Mouse (Mus musculus) heart, adult 2 months (tissue): Measurements from ENCODE around the gene Sun1. TPM values are rescaled to one million over a fixed set of nuclear protein-coding genes. Genes with fewer than 3 reads are reported as not detected.

Experiments used
- DNase-seq, 2 experiments: peaks; one replicate each; pipeline ENCODE4 v3.0.0; 2021
- H3K27ac ChIP-seq: fragments of 200-600 bp; 2 replicates; pipeline ENCODE4 v1.8.1; 2022
- H3K27me3 ChIP-seq: fragments of 200-500 bp; 2 replicates; pipeline ENCODE4 v1.6.1; 2012; ENCODE audit warnings: mild to moderate bottlenecking, low read length, inconsistent platforms, mixed read lengths; ENCODE audit not compliant: control insufficient read depth, insufficient read depth
- H3K36me3 ChIP-seq: fragments of 200-500 bp; 2 replicates; pipeline ENCODE4 v1.6.1; 2012; ENCODE audit warnings: low read length, inconsistent platforms; ENCODE audit not compliant: control insufficient read depth, insufficient read depth
- H3K4me1 ChIP-seq: fragments of 200-500 bp; 2 replicates; pipeline ENCODE4 v1.6.1; 2011; ENCODE audit warnings: low read length; ENCODE audit not compliant: control insufficient read depth, insufficient read depth
- H3K4me3 ChIP-seq: fragments of 200-600 bp; 2 replicates; pipeline ENCODE4 v1.8.1; 2022
- H3K79me2 ChIP-seq: fragments of 200-500 bp; replicated peaks from 2 replicates; pipeline ENCODE4 v1.6.1; 2012; ENCODE audit warnings: mild to moderate bottlenecking, inconsistent platforms, low read length, moderate library complexity, mixed read lengths; ENCODE audit not compliant: control insufficient read depth, insufficient read depth
- H3K9ac ChIP-seq: fragments of 200-500 bp; 2 replicates; pipeline ENCODE4 v1.6.1; 2012; ENCODE audit warnings: low read depth, mild to moderate bottlenecking, control low read depth, inconsistent platforms, low read length, mixed read lengths
- CTCF ChIP-seq: fragments of 200-600 bp; IDR thresholded peaks from 2 replicates; pipeline ENCODE4 v1.8.1; 2022; ENCODE audit warnings: antibody characterized with exemption, mild to moderate bottlenecking, moderate library complexity
- EP300 ChIP-seq: fragments of 200-500 bp; IDR thresholded peaks from 2 replicates; pipeline ENCODE4 v1.6.1; 2011; ENCODE audit warnings: low read depth, low read length, control low read depth; ENCODE audit not compliant: insufficient read depth
- POLR2A ChIP-seq: fragments of 200-500 bp; IDR thresholded peaks from 2 replicates; pipeline ENCODE4 v1.6.1; 2011; ENCODE audit warnings: mild to moderate bottlenecking, low read depth, low read length, control low read depth; ENCODE audit not compliant: insufficient read depth
- WGBS: fragments of 180-500 bp; shearing (Covaris S2); methylation state at CpG from one replicate; pipeline ENCODE4 v1.1.7; 2018; 5-methylcytosine and 5-hydroxymethylcytosine counted together
- intact Hi-C: fragments of 180-260 bp; cut with DNase I; formaldehyde crosslinking; loops from one replicate; pipeline ENCODE4 v1.15.1; 2025
- polyA plus RNA-seq: library from polyadenylated mRNA; depleted of rRNA; stranded (reverse); fragments of >200 nt; gene quantifications from 2 replicates; pipeline ENCODE4 v1.2.3, GENCODE M21; 2012; rRNA removed
- total RNA-seq, 2 experiments: library from RNA; stranded (reverse); gene quantifications; 2 replicates each; pipeline ENCODE4 v1.2.3; 2021

Sun1 gene
- total and polyA plus RNA-seq, 3 experiments = 34.1 to 50.3 (median 45.9) TPM

GRCm38 (mm10) chr5:139291811-139292560 is 91.5 kb downstream of the Sun1 start:
- no peak overlapping the region for H3K27ac ChIP-seq
- H3K27me3 ChIP-seq = no peaks in the 10 kb centered on the region
- H3K9ac ChIP-seq = no peak overlapping the region
- H3K4me3 ChIP-seq = no peak overlapping the region
- intact Hi-C loops = no loop called here
- 76% methylated on average over 6 of the region's 6 CpGs for WGBS
- DNase-seq = no peak
- H3K36me3 ChIP-seq = no peaks in the 10 kb centered on the region
- TF ChIP-seq CTCF (no peak), POLR2A (no peak), EP300 (no peak)
- no peaks in the 10 kb centered on the region; the same call in 1 of the 2 replicates for H3K4me1 ChIP-seq
- H3K79me2 ChIP-seq = no peaks in the 10 kb centered on the region

GRCm38 (mm10) chr5:139294089-139294488 is 93.7 kb downstream of the Sun1 start:
- no peak overlapping the region for H3K9ac ChIP-seq
- H3K27ac ChIP-seq = no peak overlapping the region
- no peak for TF ChIP-seq CTCF
- no peak for TF ChIP-seq EP300
- TF ChIP-seq POLR2A = no peak
- H3K79me2 ChIP-seq = no peaks in the 10 kb centered on the region
- no peaks in the 10 kb centered on the region for H3K36me3 ChIP-seq
- no peak overlapping the region for H3K4me3 ChIP-seq
- H3K27me3 ChIP-seq = no peaks in the 10 kb centered on the region
- no peaks in the 10 kb centered on the region for H3K4me1 ChIP-seq
- no peak for DNase-seq
- WGBS = 81% methylated on average over 2 of the region's 2 CpGs
- intact Hi-C loops = no loop called here

GRCm38 (mm10) chr5:139297092-139297491 is 96.7 kb downstream of the Sun1 start:
- H3K79me2 ChIP-seq = no peaks in the 10 kb centered on the region
- H3K4me1 ChIP-seq = no peaks in the 10 kb centered on the region
- no peak for DNase-seq
- no peak for TF ChIP-seq EP300
- H3K4me3 ChIP-seq = no peak overlapping the region
- no peaks in the 10 kb centered on the region; the same call in 1 of the 2 replicates for H3K27me3 ChIP-seq
- H3K9ac ChIP-seq = no peak overlapping the region
- no peaks in the 10 kb centered on the region for H3K36me3 ChIP-seq
- intact Hi-C loops = no loop called here
- WGBS = 90% methylated on average over 10 of the region's 10 CpGs
- no peak overlapping the region for H3K27ac ChIP-seq

- Histone ChIP-seq H3K27me3 (no peaks in the 10 kb centered on the region; the same call in 1 of the 2 replicates), H3K4me1 (no peaks in the 10 kb centered on the region), H3K36me3 (no peaks in the 10 kb centered on the region), H3K27ac (no peak overlapping the region), H3K4me3 (no peak overlapping the region), H3K79me2 (no peaks in the 10 kb centered on the region), H3K9ac (no peak overlapping the region)
- DNase-seq = no peak
- TF ChIP-seq EP300 (no peak), CTCF (no peak), POLR2A (no peak)
- WGBS = 78% methylated on average over 5 of the region's 5 CpGs
- intact Hi-C loops = no loop called here
These were observed 97.3 kb downstream of the Sun1 start for GRCm38 (mm10) chr5:139297745-139298144.

Other genes with a start within 250 kb of the Sun1 start
- gene Pdgfa, start 203.3 kb upstream of the Sun1 start, total RNA-seq = 10 to 100 TPM; 19.6 to 20.7 TPM
- 13.2 and 14.2 TPM in 2 replicates for gene Pdgfa, start 203.3 kb upstream of the Sun1 start, polyA plus RNA-seq
- gene Prkar1b, start 50.6 kb upstream of the Sun1 start, total RNA-seq = 1 to 10 TPM; 1.4 to 1.5 TPM
- 2.0 and 2.8 TPM in 2 replicates for gene Prkar1b, start 50.6 kb upstream of the Sun1 start, polyA plus RNA-seq
- 10 to 100 TPM; 16.1 to 16.7 TPM for gene Dnaaf5, start 50.4 kb upstream of the Sun1 start, total RNA-seq
- gene Dnaaf5, start 50.4 kb upstream of the Sun1 start, polyA plus RNA-seq = 12.1 and 12.2 TPM in 2 replicates
- 10 to 100 TPM; 38.2 to 45.4 TPM for gene Get4, start 51.7 kb downstream of the Sun1 start, total RNA-seq
- 57.3 and 59.6 TPM in 2 replicates for gene Get4, start 51.7 kb downstream of the Sun1 start, polyA plus RNA-seq
- 1 to 10 TPM; 1.5 to 1.7 TPM for gene Adap1, start 125.0 kb downstream of the Sun1 start, total RNA-seq
- gene Adap1, start 125.0 kb downstream of the Sun1 start, polyA plus RNA-seq = 2.7 and 2.8 TPM in 2 replicates
- 10 to 100 TPM; 82.8 to 94.8 TPM for gene Cox19, start 150.8 kb downstream of the Sun1 start, total RNA-seq
- 110 and 112 TPM in 2 replicates for gene Cox19, start 150.8 kb downstream of the Sun1 start, polyA plus RNA-seq
- gene Cyp2w1, start 152.0 kb downstream of the Sun1 start, total RNA-seq = not detected
- not detected in 2 replicates for gene Cyp2w1, start 152.0 kb downstream of the Sun1 start, polyA plus RNA-seq
- gene Gpr146, start 177.1 kb downstream of the Sun1 start, total RNA-seq = 10 to 100 TPM; 42.9 to 56.6 TPM
- gene Gpr146, start 177.1 kb downstream of the Sun1 start, polyA plus RNA-seq = 62.4 and 77.0 TPM in 2 replicates
- gene C130050O18Rik, start 204.6 kb downstream of the Sun1 start, total RNA-seq = 1 to 10 TPM in 1 of 2 experiments, under 1 TPM in 1; 0.68 to 1.1 TPM
- 0.98 and 1.1 TPM in 2 replicates for gene C130050O18Rik, start 204.6 kb downstream of the Sun1 start, polyA plus RNA-seq
- 1 to 10 TPM; 1.4 to 1.5 TPM for gene Gper1, start 222.5 kb downstream of the Sun1 start, total RNA-seq
- 2.0 and 4.9 TPM in 2 replicates for gene Gper1, start 222.5 kb downstream of the Sun1 start, polyA plus RNA-seq